Mouse (Mus musculus) fibroblast of lung, adult 2 months (primary cell): Measurements from ENCODE around the gene Cldn3.
"Not testable (repeated sequence)": the region's sequence is repeated elsewhere in the genome, so short reads cannot be mapped to it uniquely, and the experiment has no call there.

Source experiments
- DNase-seq: peaks from one replicate; pipeline ENCODE4 v3.0.0-alpha.2; 2011; ENCODE audit warnings: low read depth

Gene Cldn3

DNA sequence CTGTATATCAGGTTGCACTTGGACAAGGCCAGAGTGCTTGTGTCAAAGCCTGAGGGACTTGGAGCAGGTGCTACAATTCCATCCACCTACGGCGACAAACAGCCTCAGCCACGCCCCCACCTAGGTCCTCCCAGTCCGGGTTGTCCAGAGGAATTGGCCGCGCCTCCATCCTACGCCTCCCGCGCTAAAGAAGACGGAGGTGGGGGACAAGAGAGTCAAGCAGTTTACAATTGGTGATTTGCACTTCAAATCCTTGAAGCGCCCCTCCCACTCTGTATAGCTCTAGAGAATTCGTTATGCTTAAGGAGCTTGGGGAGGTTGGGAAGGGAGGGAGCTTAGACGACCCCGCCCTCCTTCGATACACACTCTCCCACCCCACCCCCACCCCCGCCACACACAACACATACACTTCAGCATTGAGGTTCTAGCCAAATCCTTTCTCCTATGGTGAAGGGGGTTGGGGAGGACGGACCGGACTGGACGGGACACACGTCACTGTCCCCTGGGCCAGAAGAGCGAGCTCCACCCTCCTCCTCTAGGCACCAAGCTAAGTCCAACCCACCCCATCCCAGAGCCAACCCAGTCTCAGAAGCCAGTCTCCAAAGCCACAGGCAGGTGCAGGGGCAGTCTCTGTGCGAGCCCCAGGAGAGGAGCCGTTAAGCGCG lies at the start of gene Cldn3:
TSS of gene Cldn3 (plus strand) at position 582 of the 665 bp plus-strand sequence.
- DNase-seq = no peak

- DNase-seq = no peak
Observed at GRCm38 (mm10) chr5:134936626-134937185, 49.3 kb upstream of the Cldn3 start.

GRCm38 (mm10) chr5:134939069-134939468 lies 46.9 kb upstream of the Cldn3 start:
- no peak for DNase-seq

GRCm38 (mm10) chr5:134939554-134939953 lies 46.5 kb upstream of the Cldn3 start:
- DNase-seq = not testable (repeated sequence)

DNA sequence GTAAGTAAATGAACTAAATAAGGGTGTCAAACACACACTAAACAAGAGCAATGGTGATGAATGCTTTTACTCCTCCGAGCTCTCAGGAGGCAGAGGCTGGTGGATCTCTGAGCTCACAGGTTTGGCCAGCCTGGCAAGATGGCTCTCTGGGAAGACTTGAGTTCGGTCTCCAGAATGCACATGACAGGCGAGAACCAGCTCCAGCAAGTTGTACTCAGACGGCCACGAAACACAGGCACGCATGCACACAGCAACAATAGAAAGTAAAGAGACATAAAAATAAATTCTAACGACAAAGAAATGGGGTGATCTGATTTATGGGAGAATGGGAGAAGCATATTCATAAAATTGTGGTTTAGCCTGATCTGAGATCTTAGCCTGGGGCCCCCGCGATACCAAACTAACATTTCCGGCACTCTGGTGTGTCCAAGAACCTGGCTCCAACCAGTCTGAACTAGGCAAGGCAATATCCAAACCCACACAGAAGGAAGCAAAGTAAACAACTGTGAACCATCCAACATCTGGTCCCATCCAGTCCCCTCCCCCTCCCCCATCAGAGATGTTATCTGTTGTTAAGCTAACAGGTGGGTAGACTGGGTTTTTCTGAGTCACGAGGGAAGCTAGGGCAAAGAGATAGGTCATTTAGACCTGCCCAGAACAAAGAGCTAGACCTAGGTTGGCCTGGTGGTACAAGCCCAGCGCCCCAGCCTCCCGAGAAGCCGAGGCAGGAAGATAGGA lies 44.4 kb upstream of the Cldn3 start:
- DNase-seq = no peak

- peak; percentile 27 for DNase-seq
Observed at GRCm38 (mm10) chr5:134942740-134943139, 43.3 kb upstream of the Cldn3 start.

- DNase-seq = no peak
Observed at GRCm38 (mm10) chr5:134944179-134944578, 41.8 kb upstream of the Cldn3 start.

DNA sequence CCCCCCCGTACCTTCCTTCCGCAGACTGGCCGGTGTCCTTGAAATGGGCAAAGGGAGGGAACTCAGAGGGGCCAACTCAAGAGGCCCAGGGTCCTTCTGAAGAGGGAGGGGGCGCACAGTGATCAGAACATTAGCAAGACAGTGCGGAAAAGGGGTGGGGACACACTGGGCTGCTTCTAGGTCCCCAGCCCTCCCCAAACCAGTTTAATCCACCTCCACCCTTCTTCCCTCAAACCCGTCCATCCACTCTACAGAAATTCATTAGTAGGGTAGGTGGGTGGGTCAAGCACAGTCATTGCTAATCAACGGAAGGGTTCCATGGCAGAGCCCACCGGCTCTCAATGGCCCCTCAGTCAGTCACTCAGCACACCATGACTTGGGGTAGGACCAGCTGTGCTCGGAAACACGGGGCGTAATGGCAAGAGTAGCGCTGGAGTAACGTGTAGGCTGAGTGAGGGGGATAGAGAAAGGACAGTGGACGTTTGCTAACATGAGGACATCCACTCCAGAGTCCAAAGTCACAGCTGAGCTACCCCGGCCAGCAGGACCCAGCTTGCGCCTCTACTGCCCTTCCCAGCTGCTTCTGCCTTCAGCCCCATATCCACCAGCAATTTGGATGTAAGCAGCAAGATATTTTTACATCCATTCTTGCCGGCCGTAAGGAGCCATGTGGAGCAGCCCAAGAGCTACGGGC lies 40.6 kb upstream of the Cldn3 start:
- DNase-seq = no peak

GRCm38 (mm10) chr5:134946063-134946856 lies 39.8 kb upstream of the Cldn3 start:
- DNase-seq = no peak

GRCm38 (mm10) chr5:134946857-134947255 lies 39.2 kb upstream of the Cldn3 start, which contains the start of gene Cldn4:
TSS of gene Cldn4 (minus strand) at chr5:134946934.
- DNase-seq = no peak

- no peak for DNase-seq
Observed at GRCm38 (mm10) chr5:134947420-134948084, 38.5 kb upstream of the Cldn3 start.

DNA sequence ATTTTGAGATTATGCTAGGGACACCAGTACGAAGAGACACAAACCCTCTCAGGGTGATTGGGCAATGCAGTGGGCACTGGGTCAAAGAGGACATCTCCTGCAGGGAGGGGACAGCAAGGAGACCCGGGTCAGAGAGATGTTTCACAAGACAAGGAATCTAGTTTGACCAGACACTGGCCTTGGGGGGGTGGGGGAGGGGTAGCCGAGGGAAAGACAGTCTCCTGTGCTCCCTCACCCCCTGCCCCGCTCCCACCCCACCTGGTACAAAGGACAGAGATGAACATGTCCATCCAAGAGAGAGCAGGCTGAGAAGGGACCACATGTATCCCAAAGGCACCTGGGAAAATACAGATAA lies 38.0 kb upstream of the Cldn3 start:
- DNase-seq = no peak

DNA sequence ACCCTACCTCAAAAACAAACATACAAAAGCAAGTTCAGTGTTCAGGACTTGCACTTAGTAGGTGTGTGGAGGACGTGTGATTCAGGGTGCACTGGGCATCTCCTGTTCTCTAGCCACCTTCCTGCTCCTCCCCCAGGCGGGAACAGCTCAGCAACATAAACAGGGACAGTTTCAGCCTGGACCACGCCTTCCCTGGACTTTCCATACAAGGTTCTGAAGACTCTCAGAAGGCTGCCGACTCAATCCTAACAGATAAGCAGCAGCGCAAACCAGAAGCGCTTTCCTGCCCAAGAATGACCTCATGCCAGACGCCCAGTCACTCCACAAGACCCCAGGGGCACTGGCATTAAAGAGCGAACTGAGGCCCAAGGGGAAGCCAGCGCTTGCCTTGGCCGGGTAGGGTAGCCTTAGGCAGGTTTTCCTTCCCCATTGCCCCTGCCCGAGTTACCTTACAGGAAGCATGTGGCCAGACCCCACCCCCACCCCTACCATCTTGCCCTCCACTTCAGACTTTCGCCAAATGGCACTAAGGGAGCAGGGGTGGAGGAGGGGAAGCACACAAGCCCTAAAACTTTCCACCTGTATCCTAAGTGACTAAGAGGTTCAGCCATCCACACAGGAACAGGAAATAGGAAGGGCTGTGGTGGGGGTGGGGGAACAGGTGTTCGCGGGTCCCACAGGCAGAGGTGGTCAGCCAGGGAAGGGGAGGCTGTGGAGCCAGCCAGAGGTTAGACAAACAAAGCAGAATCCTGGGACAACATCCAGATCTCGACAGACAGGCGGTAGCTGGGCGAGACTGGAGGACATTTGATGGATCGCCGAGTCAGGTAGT lies 34.7 kb upstream of the Cldn3 start:
- DNase-seq = no peak

- DNase-seq = no peak
Observed at GRCm38 (mm10) chr5:134955491-134955890, 30.5 kb upstream of the Cldn3 start.

DNA sequence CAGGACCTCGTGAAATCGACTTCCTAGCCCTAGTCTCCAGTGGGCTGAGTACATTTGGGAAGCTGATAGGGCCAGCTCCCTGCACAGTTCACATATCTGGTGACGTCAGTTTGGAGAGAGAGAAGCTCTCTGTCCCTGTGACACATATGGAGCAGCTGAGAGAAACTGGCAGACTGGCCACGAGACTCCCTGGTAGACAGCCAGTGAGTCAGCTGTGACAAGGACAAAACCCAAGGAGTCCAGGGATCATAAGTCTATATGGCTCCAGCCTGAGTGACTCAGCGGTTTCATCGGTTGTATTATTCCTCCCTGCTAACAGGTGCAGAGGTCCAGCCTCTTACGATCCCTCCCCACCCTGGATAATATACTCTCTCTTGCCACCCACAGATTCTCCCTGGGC lies 26.9 kb upstream of the Cldn3 start:
- peak; percentile 55 for DNase-seq

DNA sequence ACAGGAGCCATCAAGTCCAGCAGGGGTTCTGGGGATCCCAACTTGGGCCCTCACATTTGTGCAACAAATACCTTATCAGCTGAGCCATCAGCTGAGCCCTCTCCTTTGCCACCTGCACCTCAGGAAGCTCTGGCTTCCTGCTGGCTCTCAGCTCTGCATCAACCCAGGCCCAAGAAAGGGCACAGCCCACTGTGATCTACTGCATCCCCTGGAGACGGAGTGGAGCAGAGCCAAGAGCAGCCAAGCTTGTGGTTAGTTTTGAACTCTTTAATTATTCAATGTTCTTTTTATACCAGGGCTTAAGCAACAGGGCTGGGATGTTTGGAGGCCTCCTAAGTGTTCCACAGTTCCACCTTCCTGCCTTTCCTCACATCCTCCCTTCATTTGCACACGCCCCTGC lies 25.6 kb upstream of the Cldn3 start:
- peak; percentile 27 for DNase-seq

DNA sequence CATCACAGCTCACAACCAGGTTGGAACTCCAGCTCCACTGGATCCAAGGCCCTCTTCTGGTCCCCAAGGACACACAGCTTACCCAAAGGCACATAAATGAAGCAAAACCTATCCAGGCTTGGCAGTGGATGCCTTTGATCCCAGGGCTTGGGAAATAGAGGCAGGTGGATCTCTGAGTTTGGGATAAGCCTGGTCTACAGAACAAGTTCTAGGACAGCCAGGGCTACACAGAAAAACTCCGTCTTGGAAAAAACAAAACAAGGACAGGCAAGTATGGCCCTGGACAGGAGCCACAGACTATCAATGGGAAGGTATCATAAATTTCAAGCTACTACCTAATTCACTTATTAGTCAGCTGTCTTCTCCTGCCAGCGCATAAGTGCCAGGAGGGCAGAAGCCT lies 24.5 kb upstream of the Cldn3 start:
- no peak for DNase-seq

DNA sequence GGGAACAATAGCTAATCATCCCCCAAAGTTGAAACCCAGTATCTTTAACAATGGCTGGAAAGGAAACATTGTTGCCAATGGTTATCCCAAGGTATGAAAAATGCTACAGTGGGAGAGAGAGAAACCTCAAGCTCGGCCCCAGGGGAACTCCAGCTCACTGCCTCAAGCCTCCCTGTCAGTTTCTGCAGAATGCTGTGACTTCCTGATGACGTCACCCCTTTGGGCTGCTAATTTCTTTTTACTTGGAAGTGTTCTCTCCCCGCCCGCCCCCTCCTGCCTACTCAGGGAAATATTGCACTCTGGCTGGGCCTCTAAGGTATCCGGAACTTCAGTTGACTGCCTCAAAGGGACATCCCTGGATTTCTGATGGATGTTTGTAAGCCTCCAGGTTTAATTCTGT lies 22.5 kb upstream of the Cldn3 start:
- peak; percentile 23 for DNase-seq

DNA sequence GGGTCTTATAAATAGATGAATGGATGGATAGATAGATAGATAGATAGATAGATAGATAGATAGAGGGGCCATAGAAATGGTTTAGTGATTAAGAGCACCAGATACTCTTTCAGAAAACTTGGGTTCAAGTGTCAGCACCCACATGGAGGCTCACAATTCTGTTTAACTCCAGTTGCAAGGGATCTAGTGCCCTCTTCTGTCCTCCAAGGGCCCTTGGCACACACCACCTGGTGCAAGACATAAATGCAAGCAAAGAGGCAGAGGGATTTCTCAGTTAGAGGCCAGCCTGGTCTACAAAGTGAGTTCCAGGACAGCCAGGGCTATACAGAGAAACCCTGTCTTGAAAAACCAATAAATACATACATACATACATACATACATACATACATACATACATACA lies 21.4 kb upstream of the Cldn3 start:
- DNase-seq = not testable (repeated sequence)

DNA sequence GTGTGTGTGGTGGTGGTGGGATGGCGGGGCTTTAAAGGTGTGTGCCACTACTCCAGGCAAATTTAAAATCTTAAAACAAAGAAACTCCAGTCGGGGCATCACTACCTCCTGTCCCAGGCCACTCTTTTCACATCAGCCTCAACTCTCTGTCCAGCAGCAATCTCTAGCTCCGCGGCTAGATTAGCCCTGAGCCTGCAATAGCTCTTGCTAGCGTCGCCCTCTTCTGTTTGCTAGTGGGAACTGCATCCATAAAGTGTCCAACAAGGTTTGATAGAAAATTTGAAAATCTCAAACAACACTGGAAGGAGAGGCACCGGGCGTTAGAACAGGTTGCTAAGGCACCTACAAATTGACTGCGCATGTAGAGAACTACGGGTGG lies 20.6 kb upstream of the Cldn3 start:
- DNase-seq = peak; percentile 29
